Mouse (Mus musculus) olfactory bulb, adult 2 months (tissue): ENCODE results near the gene Mov10l1.

Experiments
- CTCF ChIP-seq: fragments of 200-500 bp; IDR thresholded peaks from 2 replicates; pipeline ENCODE4 v1.5.1; 2012; ENCODE audit warnings: low read depth, mild to moderate bottlenecking, low read length, moderate library complexity; ENCODE audit not compliant: insufficient read depth
- POLR2A ChIP-seq: fragments of 200-500 bp; IDR thresholded peaks from 2 replicates; pipeline ENCODE4 v1.6.1; 2012; ENCODE audit warnings: mild to moderate bottlenecking, low read depth, low read length, moderate library complexity; ENCODE audit not compliant: insufficient read depth

GRCm38 (mm10) chr15:88936619-88937290 lies 46.0 kb upstream of the Mov10l1 start:
- no peak for TF ChIP-seq CTCF
- TF ChIP-seq POLR2A, result no peak
